Mouse (Mus musculus) forebrain, postnatal 0 days (tissue): Measurements from ENCODE around the gene Gm10518. TPM values are rescaled to one million over a fixed set of nuclear protein-coding genes. Genes with fewer than 3 reads are reported as not detected.

Source experiments
- ATAC-seq: fragments of 200-750 bp; cut with Nextera tagmentation; 2 replicates; pipeline ENCODE4 v1.8.0; 2017; ENCODE audit warnings: mild to moderate bottlenecking, moderate library complexity
- DNase-seq: peaks from one replicate; pipeline ENCODE4 v3.0.0-alpha.2; 2015
- H3K27ac ChIP-seq: fragments of 300-500 bp; sonication (generic); 2 replicates; pipeline ENCODE4 v1.5.1; 2014; ENCODE audit warnings: low read depth, mild to moderate bottlenecking, antibody characterized with exemption, low read length, moderate library complexity, mixed read lengths
- H3K27me3 ChIP-seq: fragments of 300-500 bp; sonication (generic); 2 replicates; pipeline ENCODE4 v1.6.1; 2014; ENCODE audit warnings: mild to moderate bottlenecking, low read length, mixed read lengths; ENCODE audit not compliant: insufficient read depth
- H3K36me3 ChIP-seq: fragments of 300-500 bp; sonication (generic); 2 replicates; pipeline ENCODE4 v1.6.1; 2014; ENCODE audit warnings: mild to moderate bottlenecking, moderate library complexity; ENCODE audit not compliant: insufficient read depth
- H3K4me1 ChIP-seq: fragments of 300-500 bp; sonication (generic); 2 replicates; pipeline ENCODE4 v1.6.1; 2014; ENCODE audit warnings: antibody characterized with exemption; ENCODE audit not compliant: insufficient read depth
- H3K4me2 ChIP-seq: fragments of 300-500 bp; sonication (generic); 2 replicates; pipeline ENCODE4 v1.6.1; 2014; ENCODE audit warnings: low read depth, mild to moderate bottlenecking, moderate library complexity
- H3K4me3 ChIP-seq: fragments of 300-500 bp; sonication (generic); 2 replicates; pipeline ENCODE4 v1.5.1; 2014; ENCODE audit warnings: low read depth, low read length, mixed read lengths
- H3K9ac ChIP-seq: fragments of 300-500 bp; sonication (generic); 2 replicates; pipeline ENCODE4 v1.6.1; 2014; ENCODE audit warnings: mild to moderate bottlenecking
- H3K9me3 ChIP-seq: fragments of 300-500 bp; sonication (generic); 2 replicates; pipeline ENCODE4 v1.6.1; 2016; ENCODE audit warnings: low read length
- CTCF ChIP-seq: sonication (generic); IDR thresholded peaks from 2 replicates; pipeline ENCODE4 v1.5.1; 2016; ENCODE audit warnings: antibody characterized with exemption, control low read depth, low read depth
- WGBS: fragments of 180-500 bp; shearing (Covaris S2); extraction: QIAGEN DNeasy Blood & Tissue Kit; methylation state at CpG from one replicate; pipeline ENCODE4 v1.1.7; 2014; 5-methylcytosine and 5-hydroxymethylcytosine counted together
- polyA plus RNA-seq: library from polyadenylated mRNA; unstranded; fragments of >200 nt; fragmentation: Nextera tagmentation; extraction: Ambion mirVana; gene quantifications from 2 replicates; pipeline ENCODE4 v1.2.1, GENCODE M21; 2015
- total RNA-seq: library from RNA; depleted of rRNA; stranded (reverse); fragments of >200 nt; gene quantifications from 2 replicates; pipeline ENCODE4 v1.2.3, GENCODE M21; 2014

The Gm10518 gene
- total and polyA plus RNA-seq, 2 experiments from 2014 or later, result not detected

DNA sequence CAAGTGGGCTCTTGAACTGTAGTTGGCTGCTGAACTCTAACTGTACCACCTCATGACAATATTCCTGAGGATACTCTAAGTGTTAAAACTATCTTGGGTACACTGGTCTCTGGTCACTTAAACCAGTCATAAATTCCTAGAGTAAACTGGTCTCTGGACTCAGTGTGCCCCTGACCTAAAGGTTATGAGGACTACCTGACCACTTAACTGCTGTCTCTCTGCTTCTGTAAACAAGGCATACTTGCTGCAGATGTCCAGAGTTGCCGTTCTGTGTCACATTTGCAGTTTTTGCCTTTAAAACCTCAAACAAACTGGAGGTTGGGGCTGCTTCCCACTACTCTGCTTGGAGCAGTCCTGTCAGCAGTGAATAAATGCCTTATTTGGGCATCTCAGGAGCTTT, 30.4 kb downstream of the Gm10518 start:
- H3K4me3 ChIP-seq, result no peak overlapping the region
- H3K36me3 ChIP-seq, result no peaks in the 10 kb centered on the region
- no peak overlapping the region for H3K9ac ChIP-seq
- TF ChIP-seq CTCF, result no peak
- H3K4me1 ChIP-seq, result no peaks in the 10 kb centered on the region
- DNase-seq, result no peak
- no peaks in the 10 kb centered on the region for H3K9me3 ChIP-seq
- H3K27me3 ChIP-seq, result no peaks in the 10 kb centered on the region
- ATAC-seq, result no peak
- no peak overlapping the region for H3K4me2 ChIP-seq
- no peak overlapping the region for H3K27ac ChIP-seq
- 95% methylated on average over 1 of the region's 1 CpGs for WGBS

- Histone ChIP-seq H3K4me3 (no peak overlapping the region), H3K4me2 (no peak overlapping the region), H3K9ac (no peak overlapping the region), H3K36me3 (no peaks in the 10 kb centered on the region), H3K4me1 (no peaks in the 10 kb centered on the region), H3K9me3 (no peaks in the 10 kb centered on the region), H3K27me3 (no peaks in the 10 kb centered on the region), H3K27ac (no peak overlapping the region)
- no peak for TF ChIP-seq CTCF
- DNase-seq (no peak), ATAC-seq (no peak)
- WGBS, result 86% methylated on average over 1 of the region's 1 CpGs
Observed at GRCm38 (mm10) chr1:179835753-179836425, 32.7 kb downstream of the Gm10518 start.

DNA sequence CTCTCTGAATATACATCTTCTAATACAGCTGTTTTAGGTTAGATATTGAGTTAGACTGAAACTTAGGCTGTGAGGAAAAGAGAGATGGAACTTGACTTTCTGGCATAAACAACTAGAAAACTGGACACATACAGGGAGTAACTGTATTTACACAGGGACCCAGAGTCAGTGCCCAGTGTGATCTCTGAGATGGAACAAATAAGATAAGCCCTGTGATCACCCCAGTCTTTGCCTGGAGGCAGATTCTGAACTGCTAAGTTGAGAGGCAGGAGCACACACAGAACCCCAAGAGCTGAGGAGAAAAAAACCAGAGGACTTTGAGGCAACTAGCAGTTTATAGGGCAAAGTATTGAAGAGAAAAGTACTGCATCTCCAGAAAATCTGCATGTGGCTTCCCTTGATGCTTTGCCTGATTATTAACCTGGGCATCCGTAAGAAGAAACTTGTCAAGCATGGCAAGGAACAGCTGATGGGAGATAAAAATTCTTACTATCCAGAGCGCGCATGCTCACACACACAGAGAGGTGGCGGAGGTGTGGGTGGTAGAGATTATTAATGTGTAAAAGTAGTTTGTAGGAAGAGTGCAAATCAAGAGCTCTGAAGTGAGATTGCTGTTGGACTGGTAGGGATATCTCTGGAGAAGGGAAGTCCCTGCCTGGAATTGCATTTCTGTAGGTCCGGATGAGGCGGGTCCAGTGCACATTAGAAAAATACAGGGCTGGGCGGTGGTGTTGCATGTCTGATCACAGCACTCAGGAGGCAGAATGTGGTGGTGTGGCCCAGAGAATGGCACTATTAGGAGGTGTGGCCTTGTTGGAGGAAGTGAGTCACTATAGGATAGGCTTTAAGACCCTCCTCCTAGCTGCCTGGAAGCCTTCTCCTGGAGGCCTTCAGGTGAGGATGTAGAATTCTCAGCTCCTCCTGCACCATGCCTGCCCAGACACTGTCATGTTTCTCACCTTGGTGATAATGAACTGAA, 33.5 kb downstream of the Gm10518 start:
- 94% methylated on average over 7 of the region's 7 CpGs for WGBS
- no peak overlapping the region for H3K4me2 ChIP-seq
- TF ChIP-seq CTCF, result no peak
- no peaks in the 10 kb centered on the region for H3K36me3 ChIP-seq
- H3K4me1 ChIP-seq, result no peaks in the 10 kb centered on the region
- DNase-seq (no peak), ATAC-seq (no peak)
- H3K9me3 ChIP-seq, result no peaks in the 10 kb centered on the region
- no peak overlapping the region for H3K4me3 ChIP-seq
- H3K9ac ChIP-seq, result no peak overlapping the region
- no peaks in the 10 kb centered on the region for H3K27me3 ChIP-seq
- no peak overlapping the region for H3K27ac ChIP-seq

DNA sequence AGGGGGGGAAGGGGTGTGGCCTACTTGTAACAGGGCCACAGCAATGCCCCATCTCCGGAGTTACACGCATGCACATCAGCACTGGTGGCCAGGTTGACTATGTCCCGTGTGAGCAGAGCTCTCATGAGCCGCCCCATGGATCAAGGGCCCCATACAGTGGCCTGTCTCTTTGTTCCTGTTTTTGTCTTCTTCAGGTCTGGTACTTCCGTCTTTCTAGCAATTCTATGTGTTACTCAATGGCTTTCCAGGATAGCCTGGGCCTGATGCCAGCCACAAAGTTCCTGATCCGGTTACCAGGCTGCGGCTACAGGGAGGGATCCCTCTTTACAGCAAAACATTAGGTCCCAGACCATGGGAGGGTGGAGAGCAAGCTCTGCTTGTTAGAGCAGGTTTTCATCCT, 39.4 kb downstream of the Gm10518 start:
- ATAC-seq, result no peak
- Histone ChIP-seq H3K27ac (no peak overlapping the region), H3K9me3 (no peaks in the 10 kb centered on the region), H3K4me1 (no peaks in the 10 kb centered on the region), H3K27me3 (no peaks in the 10 kb centered on the region), H3K36me3 (no peaks in the 10 kb centered on the region), H3K9ac (no peak overlapping the region), H3K4me2 (no peak overlapping the region), H3K4me3 (no peak overlapping the region)
- 57% methylated on average over 7 of the region's 7 CpGs for WGBS
- TF ChIP-seq CTCF, result no peak
- DNase-seq, result no peak

- H3K4me3 ChIP-seq, result no peak overlapping the region
- no peak for ATAC-seq
- H3K27ac ChIP-seq, result no peak overlapping the region
- H3K27me3 ChIP-seq, result no peaks in the 10 kb centered on the region
- no peaks in the 10 kb centered on the region for H3K4me1 ChIP-seq
- no peak for DNase-seq
- WGBS, result 11% methylated on average over 3 of the region's 3 CpGs
- H3K36me3 ChIP-seq, result no peaks in the 10 kb centered on the region
- TF ChIP-seq CTCF, result no peak
- no peak overlapping the region for H3K9ac ChIP-seq
- H3K9me3 ChIP-seq, result no peaks in the 10 kb centered on the region
- H3K4me2 ChIP-seq, result no peak overlapping the region
Observed at GRCm38 (mm10) chr1:179843981-179844380, 40.8 kb downstream of the Gm10518 start.

DNA sequence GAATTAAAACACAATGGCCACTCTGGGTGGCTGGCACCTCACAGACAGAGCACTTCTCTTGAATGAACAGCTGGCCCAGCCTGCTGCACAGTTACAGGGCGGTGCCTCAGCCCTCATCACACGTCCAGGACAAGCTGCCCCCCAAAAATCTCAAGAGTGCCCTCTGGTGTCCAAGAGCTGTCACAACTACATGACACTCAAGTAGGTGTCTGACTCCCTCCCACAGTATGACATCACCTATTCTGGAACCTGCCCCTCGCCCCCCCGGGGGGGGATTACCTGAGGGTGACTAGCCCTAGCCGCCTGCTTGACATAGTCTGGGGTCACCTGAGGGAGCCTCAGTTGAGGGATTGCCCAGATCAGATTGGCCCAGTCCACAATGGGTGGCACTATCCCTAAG, 41.7 kb downstream of the Gm10518 start:
- H3K36me3 ChIP-seq, result no peaks in the 10 kb centered on the region
- no peak overlapping the region for H3K9ac ChIP-seq
- 23% methylated on average over 5 of the region's 5 CpGs for WGBS
- no peak overlapping the region for H3K27ac ChIP-seq
- DNase-seq (peak; percentile 35), ATAC-seq (peak; percentile 58)
- no peaks in the 10 kb centered on the region for H3K9me3 ChIP-seq
- TF ChIP-seq CTCF, result peak; percentile 59
- no peaks in the 10 kb centered on the region for H3K27me3 ChIP-seq
- H3K4me1 ChIP-seq, result no peaks in the 10 kb centered on the region
- no peak overlapping the region for H3K4me3 ChIP-seq
- no peak overlapping the region for H3K4me2 ChIP-seq
